Mouse (Mus musculus) olfactory bulb, adult 2 months (tissue): ENCODE measurements around the gene Gse1. TPM values are rescaled to one million over a fixed set of nuclear protein-coding genes. Genes with fewer than 3 reads are reported as not detected.

Experiments
- H3K27ac ChIP-seq: fragments of 200-500 bp; 2 replicates; pipeline ENCODE4 v1.5.1; 2012; ENCODE audit warnings: low read depth, low read length; ENCODE audit not compliant: insufficient read depth
- H3K4me1 ChIP-seq: fragments of 200-500 bp; 2 replicates; pipeline ENCODE4 v1.6.1; 2012; ENCODE audit warnings: low read length; ENCODE audit not compliant: control insufficient read depth, insufficient read depth
- H3K4me3 ChIP-seq: fragments of 200-500 bp; 2 replicates; pipeline ENCODE4 v1.5.1; 2012; ENCODE audit warnings: mild to moderate bottlenecking, low read depth, low read length, moderate library complexity; ENCODE audit not compliant: insufficient read depth
- CTCF ChIP-seq: fragments of 200-500 bp; IDR thresholded peaks from 2 replicates; pipeline ENCODE4 v1.5.1; 2012; ENCODE audit warnings: low read depth, mild to moderate bottlenecking, low read length, moderate library complexity; ENCODE audit not compliant: insufficient read depth
- POLR2A ChIP-seq: fragments of 200-500 bp; IDR thresholded peaks from 2 replicates; pipeline ENCODE4 v1.6.1; 2012; ENCODE audit warnings: mild to moderate bottlenecking, low read depth, low read length, moderate library complexity; ENCODE audit not compliant: insufficient read depth
- WGBS: fragments of 180-500 bp; shearing (Covaris S2); methylation state at CpG from one replicate; pipeline ENCODE4 v1.1.7; 2018; 5-methylcytosine and 5-hydroxymethylcytosine counted together
- polyA plus RNA-seq: library from polyadenylated mRNA; stranded (reverse); fragments of >200 nt; gene quantifications from 2 replicates; pipeline ENCODE4 v1.2.4, GENCODE M21; 2012; ENCODE audit warnings: low replicate concordance; ENCODE audit not compliant: missing spikeins, insufficient read depth, insufficient read length

The Gse1 gene
- polyA plus RNA-seq, 1 experiment: 42.5 TPM

DNA sequence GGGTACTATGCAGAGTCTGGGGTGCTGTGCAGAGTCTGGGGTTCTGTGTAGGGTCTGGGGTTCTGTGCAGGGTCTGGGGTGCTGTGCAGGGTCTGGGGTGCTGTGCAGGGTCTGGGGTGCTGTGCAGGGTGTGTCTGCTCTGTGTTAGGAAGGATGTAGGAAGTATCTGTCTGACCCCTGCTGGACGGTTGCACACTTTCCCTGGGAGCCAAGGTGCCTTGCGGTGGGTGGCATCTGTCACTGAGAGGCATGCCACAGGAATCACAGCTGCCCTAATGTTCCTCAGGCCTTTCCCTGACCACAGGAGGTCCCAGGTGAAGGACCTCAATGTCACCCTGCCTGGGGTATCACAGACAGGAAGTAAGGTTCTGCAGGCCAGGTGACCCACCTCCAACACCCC, 278.3 kb downstream of the Gse1 start:
- TF ChIP-seq CTCF (no peak), POLR2A (no peak)
- H3K4me1 ChIP-seq: peaks cover 84% of the 10 kb centered on the region
- H3K4me3 ChIP-seq: no peak overlapping the region
- WGBS: 67% methylated on average over 2 of the region's 2 CpGs
- no peak overlapping the region for H3K27ac ChIP-seq

DNA sequence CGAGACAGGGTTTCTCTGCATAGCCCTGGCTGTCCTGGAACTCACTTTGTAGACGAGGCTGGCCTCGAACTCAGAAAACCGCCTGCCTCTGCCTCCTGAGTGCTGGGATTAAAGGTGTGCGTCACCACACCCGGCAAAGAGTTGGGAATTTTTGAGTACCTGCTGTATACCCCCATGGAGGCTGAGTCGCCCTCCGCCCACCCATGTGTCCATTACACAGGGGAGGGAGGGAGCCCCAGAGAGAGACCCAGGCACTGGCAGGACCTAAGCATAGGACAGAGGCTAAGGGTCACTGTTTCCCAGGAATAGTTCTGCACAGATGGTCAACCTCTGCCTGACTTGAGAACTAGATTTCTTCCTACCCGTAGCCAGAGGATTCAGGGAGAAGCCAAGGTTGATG, 279.0 kb downstream of the Gse1 start:
- WGBS: 93% methylated on average over 9 of the region's 9 CpGs
- H3K4me3 ChIP-seq: no peak overlapping the region
- peaks cover 88% of the 10 kb centered on the region for H3K4me1 ChIP-seq
- no peak overlapping the region for H3K27ac ChIP-seq
- TF ChIP-seq CTCF (no peak), POLR2A (no peak)

DNA sequence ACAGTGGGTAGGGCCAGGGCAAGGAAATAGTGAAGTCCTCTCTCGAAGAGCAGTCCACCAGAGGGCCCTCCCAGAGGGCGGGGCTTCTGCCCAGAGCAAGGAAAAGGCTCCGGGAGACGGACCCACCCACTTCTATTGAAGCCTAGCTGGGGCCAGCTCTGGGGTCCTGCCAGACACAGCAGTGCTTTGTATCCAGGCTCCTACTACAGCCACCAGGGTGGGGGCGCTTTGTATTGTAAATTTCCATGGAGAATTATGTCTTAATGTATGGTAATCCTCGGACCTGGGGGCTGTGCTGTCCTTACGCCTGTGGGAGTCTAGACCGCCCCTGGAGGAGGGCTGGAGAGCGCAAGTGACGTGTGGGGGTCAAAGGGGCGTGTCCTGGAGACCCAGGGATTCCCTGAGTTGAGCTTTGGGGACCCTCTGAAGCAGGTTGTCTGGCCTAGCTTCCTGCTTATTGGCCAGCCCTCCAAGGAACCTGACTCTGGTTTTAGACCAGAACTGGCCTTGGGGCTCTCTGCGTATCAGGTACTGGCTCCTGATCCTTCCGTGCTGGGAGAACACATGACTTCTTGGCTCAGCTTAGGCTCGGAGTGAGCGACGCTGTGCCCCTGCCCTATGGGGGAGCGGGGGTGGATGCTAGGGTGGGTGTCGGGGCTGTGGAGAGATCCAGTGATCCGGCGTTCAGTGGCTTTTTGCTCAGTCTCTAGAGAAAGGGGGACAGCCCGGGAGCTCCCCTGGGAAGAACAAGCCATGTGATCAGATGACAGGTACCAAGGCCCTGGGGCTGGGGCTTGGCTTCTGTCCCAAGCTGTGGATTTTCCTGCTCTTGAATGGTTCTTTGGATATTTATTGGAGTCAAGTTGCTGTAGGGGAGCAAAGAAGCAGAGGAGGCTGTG, 281.1 kb downstream of the Gse1 start:
- 15% methylated on average over 21 of the region's 21 CpGs for WGBS
- no peak overlapping the region for H3K4me3 ChIP-seq
- peaks cover 93% of the 10 kb centered on the region for H3K4me1 ChIP-seq
- TF ChIP-seq POLR2A (no peak), CTCF (no peak)
- H3K27ac ChIP-seq: no peak overlapping the region

DNA sequence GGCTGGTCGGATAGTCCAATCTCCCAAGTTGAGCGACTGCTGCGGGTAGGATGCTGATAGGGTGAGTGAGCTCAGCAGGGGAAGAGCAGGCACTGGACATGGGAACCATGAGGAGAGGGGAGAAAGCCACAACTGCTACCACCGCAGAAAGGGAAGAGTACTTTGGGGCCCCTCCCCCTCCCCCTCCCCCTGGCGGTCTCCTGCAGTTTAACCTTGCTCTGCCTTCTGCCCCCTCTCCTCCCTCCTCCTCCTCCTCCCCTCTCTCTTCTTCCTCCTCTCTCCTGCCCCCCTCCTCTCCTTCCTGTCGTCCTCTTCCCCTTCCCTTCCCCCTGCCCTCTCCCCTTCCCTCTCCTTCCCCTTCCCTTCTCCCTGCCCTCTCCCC, 281.8 kb downstream of the Gse1 start:
- H3K4me1 ChIP-seq: peaks cover 91% of the 10 kb centered on the region
- H3K27ac ChIP-seq: no peak overlapping the region
- 24% methylated on average over 6 of the region's 6 CpGs for WGBS
- no peak overlapping the region for H3K4me3 ChIP-seq
- TF ChIP-seq CTCF (no peak), POLR2A (no peak)

DNA sequence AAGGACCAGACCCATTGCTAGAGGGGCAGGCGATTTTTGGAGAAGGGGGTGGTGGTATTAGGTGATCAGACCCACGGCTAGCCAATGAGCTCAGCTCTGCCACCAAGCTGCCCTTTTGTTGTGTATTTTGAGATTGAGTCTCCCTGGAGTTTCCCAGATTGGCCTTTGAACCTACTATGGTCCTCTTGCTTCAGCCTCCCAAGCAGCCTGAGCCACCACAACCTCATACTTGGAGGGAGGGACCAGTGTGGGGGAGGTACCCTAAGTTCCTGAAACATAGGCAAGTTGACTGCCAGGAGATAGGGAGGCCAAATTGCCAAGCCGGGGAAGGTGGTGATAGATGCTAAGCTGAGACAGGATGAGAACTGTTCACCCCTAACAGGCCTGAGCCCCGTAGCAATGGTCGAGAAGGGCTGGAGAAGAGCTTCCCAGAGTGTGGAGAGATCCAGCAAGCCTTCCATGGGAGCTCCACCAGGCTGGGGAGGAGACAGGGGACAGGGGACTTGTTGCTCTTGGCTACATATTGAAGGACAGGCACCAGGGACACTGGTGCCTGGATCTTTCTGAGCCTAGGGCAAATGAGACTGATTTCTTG, 282.7 kb downstream of the Gse1 start:
- no peak overlapping the region for H3K27ac ChIP-seq
- peaks cover 84% of the 10 kb centered on the region for H3K4me1 ChIP-seq
- WGBS: 46% methylated on average over 5 of the region's 5 CpGs
- no peak overlapping the region for H3K4me3 ChIP-seq
- TF ChIP-seq CTCF: no peak
- no peak for TF ChIP-seq POLR2A

DNA sequence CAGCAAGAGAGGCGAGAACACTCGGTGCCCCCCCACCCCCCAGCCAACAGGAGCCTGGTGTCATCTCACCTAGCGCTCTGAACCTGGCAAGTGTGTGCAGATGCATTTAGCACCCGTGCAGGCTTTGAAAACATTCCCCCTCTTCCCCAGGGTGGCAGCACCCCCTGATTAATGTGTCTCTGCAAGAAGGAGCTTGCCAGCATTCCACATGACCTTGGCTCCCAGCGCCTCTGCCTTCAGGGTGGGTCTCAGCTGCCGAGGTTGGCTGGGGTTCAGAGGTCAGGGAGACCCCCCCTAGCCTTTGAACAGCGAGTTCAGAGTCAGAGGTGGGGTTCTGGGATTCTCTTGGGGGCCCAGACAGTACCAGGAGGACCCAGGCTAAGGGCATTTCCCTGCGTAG, 283.5 kb downstream of the Gse1 start:
- H3K27ac ChIP-seq: no peak overlapping the region
- peaks cover 79% of the 10 kb centered on the region for H3K4me1 ChIP-seq
- H3K4me3 ChIP-seq: no peak overlapping the region
- WGBS: 28% methylated on average over 8 of the region's 8 CpGs
- TF ChIP-seq POLR2A (no peak), CTCF (no peak)

DNA sequence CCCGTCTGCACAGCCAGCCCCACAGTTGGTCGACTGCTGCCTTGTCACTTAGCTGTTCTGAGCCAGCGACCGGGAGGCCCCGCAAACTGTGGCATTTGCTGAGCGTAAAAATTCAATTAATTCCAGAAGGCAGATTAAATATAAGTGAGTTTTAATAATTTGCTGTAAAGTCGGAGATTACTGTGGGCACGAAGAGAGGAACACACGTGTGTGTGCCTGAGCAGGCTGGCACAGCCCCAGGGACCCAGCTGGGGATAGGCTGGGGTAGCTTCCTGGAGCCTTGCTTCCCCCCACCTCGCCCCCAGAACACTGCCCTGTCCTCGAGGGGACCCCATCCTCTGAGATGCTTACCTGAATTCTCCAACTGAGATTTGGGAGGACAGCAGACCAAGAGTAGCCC, 284.1 kb downstream of the Gse1 start:
- Histone ChIP-seq H3K4me3 (no peak overlapping the region), H3K4me1 (peaks cover 77% of the 10 kb centered on the region), H3K27ac (0 out of 2 replicates have a peak overlapping the region, but pooled peaks have one; percentile 3)
- 39% methylated on average over 11 of the region's 11 CpGs for WGBS
- TF ChIP-seq POLR2A (no peak), CTCF (no peak)

DNA sequence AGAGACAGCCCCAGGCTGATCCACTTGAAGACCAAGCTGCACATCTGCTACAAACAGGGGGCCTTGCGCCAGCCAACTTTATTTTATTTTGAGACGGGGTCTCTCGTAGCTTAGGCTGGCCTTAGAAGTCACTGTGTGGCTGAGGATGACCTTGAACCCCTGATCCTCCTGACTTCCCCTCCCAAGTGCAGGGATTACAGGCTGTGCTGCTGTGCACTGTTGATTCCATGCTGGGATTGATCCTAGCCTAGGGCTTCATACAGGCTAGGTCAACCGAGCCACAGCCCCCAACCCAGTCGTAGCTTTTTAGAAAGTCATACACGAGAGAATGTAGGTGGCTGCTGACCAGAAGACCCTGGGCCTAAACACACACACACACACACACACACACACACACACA, 284.9 kb downstream of the Gse1 start:
- TF ChIP-seq POLR2A (no peak), CTCF (no peak)
- no peak overlapping the region for H3K4me3 ChIP-seq
- 75% methylated on average over 6 of the region's 6 CpGs for WGBS
- no peak overlapping the region for H3K27ac ChIP-seq
- peaks cover 77% of the 10 kb centered on the region for H3K4me1 ChIP-seq
